Mouse (Mus musculus) embryo, embryonic 11 days (tissue): ENCODE data around the gene Zhx3.

Experiments
- DNase-seq: peaks from one replicate; pipeline ENCODE4 v3.0.0-alpha.2; 2015

Zhx3 gene

DNA sequence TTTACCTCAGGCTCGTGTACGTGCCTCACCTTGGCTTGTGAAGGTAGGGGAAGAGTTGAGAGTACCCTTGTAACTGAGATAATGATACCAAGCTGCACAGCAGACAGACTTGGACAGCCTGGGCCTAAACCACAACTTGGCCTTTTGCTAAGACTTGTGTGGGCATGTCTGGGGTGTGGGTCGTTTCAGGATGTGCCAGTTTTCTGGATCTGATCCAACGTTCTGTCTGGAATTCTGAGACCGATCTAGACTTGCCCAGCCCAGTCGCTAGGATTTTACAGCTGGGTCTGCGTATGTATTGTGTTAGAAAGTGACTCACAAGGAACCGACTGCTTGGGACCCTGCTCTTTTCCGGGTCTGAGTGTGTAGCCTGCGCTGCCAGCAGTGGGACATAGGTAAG is 125.7 kb downstream of the Zhx3 start:
- no peak for DNase-seq

DNA sequence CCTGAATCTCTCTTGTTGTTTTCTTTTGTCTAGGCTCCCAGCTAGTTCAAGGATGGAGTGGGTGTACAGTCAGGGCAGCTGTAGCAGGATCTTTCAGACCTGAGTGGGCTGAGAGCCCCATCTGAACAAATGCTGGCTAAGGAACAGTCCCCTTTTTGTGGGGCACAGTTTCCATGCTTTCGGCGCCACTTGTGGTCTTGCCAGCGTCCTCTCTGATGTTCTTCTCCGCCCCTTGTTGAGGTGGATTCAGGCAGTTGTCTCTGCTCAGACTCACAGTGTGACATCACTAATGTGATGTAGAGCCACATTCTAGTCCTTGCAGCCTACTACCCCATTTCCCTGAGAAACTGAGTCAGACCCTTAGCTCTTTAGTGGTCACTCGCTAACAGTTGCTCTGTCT is 126.2 kb downstream of the Zhx3 start:
- DNase-seq, result no peak

DNA sequence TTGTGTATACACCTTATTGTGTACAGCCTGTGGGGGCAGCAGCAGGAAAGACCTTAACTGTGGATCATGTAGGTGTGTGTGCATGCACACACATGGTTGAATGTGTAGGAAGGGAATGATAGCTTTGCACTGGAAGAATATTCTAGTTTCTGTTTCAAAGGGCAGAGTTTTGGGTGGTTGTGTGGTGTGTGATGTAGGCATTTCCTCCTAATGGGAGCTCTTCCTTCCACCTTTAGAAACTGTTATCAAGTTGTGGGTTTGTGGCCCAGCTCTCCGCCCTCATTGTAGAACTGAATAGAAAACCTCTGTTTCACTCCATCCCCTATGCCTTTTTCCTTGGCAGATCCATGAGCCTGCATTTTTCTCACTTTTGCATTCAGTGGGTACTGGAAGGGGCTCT is 127.3 kb downstream of the Zhx3 start:
- no peak for DNase-seq

DNA sequence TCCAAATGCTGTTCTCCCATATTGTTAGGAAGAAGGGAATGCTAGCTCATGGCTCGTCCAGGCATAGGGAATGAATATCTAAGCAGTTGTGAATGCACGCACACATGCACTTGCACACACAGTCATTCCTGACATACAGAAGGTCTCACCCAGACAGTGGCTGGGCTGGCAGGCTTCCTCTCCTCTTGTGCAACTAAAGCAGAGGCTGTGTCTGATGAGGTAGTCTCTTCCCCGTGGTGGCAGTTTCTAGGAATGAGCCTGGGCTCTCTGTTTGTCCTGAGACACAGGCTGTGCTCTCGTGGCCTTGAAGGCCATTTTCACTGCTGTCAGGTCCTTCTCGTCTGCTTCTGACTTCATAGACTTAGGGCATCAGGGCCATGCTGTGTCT is 128.0 kb downstream of the Zhx3 start:
- DNase-seq, result no peak

DNA sequence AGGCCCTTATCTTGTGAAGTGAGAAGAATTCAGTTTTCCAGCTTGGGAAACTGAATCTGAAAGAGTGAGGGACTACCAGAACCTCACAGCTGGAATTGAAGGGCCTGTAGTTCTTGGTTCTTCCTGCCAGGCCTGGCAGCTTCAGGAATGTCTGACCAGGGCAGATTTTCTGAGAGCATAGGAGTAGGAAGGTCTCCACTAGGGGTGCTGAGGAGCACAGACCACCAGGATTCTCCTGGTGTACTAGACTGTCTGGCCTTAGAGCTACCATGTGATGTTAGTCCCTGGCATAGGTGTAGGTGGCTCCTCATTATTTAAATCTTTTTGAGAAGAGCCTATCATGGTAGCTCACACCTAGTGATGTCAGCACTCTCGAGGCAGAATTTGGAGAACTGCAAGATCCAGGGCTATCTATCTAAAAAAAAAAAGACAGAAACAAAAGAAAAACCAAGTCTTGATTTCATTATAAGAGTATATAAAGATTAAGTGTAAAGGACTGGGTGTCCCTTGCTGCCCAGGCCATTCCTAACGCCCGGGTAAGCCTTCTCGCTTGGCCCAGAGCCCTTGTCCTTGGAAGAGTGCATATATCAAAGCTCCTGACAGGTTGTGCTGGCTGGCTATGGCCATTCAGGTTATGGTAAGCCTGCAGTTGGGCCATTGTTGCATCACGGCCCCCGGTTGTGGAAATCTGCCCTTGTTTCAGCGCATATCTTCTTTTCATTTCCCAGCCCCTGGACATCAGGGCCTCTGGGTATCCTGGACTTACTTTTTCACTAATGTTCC is 128.6 kb downstream of the Zhx3 start:
- peak; percentile 68 for DNase-seq

DNA sequence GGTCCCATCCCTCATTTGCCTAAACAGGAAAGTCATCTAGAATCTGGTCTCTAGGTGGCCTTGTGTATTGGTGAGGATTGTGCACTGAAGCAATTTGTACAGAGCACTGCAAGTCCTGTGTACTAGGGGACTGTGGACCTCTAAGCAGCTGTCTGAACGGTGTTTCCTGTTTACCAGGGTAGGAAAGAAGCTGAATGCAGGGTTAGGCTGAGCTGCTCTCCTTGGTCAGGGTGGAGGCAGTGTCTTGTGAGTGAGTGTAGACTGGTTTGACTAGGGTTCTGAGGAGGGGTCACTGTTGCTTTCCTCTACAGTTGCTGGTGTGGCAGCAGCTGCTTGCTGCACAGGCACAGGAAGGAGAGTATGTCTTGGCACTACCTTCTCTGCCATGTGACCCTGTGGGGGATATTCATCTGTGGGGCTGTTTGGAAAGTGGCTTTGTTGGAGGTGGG is 130.6 kb downstream of the Zhx3 start:
- no peak for DNase-seq

DNA sequence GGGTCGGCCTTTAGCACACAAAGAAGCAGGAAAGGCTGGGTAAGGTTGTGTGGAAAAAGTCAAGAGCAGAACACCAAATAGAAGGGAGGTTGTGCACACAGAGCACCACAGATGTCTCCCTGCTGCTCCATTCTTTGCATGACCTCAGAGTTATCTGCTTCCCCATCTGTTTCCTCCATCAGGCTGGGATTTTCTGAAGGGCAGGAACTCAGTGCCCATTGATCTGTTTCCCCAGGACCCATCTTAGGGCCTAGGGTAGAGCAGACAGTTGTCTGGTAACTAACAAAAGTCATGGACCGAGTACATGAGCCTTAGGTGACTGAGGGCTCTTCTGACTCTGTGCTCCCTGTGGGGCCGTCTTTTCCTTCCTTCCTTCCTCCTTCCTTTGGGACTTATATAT is 131.2 kb downstream of the Zhx3 start:
- no peak for DNase-seq

DNA sequence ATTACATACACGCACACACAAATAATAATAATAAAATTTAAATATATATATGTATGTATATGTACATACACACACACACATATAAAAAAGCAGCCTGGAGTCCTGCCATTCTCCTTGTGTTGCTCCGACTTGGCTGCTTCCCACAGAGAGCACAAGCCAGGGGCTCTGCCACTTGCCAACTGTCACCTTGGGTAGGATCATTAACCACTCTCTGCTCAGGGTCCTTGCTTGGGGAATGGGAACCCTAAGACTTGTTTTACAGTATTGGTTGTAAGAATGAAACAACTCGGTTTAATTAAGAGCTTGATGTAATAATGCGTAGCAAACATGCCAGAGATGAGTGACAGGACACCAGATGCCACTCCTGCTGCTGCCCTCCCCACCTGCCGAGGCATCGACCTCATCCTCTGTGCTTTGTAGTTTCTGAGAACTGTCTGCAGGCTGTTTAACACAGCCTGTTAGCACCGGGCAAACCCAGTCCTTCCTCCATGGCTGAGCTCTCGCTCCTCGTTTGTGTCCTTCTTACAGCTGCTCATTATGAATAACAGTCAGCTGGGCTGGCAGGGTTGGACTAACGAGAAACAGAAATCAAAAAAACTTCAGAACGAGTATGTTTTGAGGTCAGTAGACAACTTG is 132.2 kb downstream of the Zhx3 start:
- no peak for DNase-seq

DNA sequence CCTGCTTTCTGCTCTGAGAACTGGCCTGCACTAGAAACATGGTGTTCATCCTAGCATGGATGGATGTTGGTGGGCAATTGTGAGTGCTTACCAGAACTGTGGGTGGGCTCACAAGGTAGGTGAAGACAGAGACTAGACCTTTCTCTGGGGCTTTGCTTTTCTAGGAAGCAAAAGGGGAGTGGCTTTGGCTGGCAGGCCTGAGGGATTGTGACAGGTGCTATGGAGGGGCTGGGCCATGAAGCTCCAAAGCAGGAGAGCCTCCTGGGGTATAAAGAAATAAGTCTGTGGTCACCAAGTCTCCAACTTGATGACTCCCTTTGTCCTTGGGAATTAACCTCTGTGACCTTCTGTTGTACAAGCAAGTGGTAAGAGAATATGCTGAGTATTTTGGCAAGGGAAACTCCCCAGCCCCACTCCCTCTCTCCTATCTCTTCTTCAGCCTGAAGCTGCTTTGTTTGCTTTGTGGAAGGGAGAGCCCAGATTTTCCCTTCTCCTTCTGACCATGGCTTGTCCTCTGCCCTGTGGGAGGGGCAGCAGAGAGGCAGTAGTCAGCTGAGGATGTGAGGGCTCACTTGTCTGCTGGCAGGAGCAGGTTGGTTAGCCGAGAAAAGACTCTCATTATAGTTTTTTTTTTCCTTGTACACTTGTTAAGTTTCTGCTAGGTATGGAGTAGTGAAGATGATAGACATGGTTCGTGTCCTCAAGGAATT is 133.0 kb downstream of the Zhx3 start:
- DNase-seq, result no peak

DNA sequence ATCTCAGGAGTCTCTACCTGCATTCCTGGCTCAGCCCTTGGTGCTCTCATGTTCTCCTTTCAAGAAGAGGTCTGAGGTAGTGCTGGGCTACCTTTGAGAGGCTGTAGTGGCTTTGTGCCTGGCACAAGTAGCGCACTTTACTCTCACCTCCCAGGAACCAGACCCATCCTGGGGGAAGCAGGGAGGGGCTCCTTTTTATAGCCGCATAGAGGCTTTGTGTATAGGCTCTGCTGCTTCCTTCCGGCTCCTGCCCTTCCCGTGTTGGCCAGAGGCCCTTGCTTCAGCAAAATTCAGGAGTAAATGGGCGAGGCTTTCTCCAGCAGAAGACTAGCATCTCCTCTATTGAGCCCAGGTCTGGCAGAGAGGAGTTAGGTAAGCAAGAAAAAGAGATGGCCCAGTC is 134.4 kb downstream of the Zhx3 start:
- DNase-seq, result no peak

DNA sequence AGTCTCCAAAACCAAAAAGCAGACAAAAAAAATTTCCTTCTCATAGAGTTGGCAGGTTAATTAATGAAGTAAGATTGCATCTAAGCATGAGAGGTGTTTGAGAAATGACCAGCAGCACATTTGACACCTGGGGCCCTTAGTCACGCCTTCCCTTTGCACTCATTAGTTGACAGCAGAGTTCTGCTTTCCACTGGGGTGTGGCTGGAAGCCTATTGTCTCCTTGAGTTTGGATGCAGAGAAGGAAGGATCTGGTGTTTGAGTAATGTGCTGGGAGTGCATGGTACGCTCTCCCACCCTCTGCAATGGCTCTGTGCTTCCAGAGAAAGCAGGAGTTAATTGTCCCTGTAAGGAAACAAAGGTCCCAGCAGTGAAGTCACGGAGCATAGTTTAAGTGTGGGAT is 136.3 kb downstream of the Zhx3 start:
- no peak for DNase-seq

DNA sequence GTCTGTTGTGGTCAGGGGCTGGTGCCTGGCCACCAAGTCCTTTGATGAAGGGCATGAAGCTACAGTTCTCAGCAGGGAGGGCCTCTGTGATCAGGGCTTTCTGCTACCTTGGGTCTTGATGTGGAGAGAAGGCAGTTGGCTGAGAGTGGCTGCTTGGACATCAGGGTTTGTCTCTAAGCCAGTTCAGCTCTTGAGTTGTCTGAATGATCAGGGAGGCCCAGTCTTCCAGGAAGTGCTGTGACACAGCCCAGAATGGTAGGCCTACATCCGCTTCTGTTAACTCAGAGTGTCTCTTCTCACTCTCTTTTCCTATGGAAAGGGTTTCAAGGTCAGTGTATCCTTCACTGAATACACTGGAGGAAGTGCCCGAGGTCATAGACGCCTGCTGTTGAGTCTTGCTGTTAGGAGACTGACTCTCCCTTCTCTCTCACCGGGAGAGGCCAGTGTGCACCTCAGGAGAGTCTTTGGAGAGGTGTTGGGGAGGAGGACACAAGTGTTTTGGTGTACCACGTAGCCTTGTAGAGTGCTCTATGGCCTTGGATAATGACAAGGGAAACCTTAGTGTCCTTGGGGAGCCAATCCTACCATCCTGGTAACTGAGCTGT is 137.0 kb downstream of the Zhx3 start:
- no peak for DNase-seq

DNA sequence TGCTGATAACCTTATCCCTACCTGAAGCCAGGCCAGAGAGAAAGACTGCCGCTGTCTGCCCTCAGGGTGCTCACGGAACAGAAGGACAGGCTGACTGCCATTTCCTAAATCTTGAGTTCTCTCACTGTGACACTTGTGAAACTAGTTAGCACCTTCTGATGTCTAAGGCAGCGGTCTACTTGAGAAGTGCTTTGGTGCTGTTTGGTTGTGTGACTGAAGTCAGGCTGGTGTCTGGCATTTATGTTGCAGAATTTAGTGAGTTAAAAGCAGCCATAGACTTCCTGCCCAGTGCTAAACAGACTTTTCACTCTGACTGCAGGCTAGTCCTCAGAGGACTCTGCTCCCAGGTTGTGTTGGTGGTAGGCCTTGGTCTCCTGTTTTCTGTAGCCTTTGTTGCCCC is 138.5 kb downstream of the Zhx3 start:
- DNase-seq, result no peak

DNA sequence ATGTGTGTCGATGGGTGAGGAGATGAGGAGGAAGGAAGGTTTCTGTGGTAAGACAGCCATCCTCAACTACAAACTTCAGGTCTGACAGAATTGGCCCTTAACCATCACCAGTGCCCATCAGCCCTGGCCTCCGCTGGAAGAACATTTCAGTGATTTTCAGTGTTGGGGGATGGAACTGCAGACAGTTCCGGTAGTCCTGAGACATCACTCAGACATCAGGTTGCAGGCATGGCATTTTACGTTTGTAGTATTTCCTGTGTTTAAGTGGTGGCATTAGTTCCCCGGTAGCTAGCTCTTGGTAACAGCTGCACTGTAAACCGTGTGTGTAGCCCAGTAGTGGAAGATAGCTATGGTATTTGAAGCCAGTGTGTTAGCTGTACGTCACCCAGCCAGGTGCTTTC is 139.7 kb downstream of the Zhx3 start:
- no peak for DNase-seq

DNA sequence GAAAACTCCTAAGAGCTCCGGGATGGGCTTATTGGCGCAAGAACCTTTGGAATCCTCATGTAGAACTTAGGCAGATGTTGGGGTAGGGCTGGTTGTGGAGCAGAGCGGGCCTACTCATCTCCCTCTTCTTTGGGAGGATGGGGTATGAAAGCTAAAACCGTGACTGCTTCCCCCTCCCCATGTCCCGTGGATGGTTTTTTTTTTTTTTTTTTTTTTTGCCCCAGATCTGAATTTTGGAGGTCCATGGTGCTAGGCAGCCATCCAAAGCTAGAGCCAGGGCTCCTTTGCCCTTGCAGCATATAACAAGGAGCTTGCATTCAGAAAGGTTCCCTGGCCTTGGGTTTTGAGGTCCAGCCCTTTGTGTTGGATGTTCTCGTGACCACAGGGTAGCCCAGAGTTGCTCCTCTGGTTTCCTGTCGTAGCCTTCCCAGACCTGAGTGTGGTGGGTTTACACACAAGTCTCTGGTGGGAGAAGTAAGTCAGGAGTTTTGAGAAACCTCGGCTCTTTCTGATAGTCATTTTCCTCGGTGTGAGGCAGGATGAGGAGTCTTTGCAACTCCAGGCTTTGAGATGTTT is 140.3 kb downstream of the Zhx3 start:
- no peak for DNase-seq

DNA sequence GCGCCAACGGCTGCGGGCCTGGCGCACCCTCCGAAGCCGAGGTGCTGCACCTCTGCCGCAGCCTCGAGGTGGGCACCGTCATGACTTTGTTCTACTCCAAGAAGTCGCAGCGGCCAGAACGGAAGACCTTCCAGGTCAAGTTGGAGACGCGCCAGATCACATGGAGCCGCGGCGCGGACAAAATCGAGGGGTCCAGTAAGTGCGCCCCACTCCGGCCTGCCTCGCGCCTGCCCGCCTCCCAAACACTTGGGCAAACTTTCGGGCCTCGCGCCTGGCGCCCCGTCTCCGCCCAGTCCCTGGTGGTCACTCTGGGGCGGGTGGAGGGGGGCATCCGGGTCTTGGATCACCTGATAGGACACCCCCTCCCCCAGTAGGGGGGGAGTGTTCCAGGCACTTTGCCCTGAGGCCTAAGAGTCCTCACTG is 140.9 kb downstream of the Zhx3 start:
- DNase-seq, result peak; percentile 75

DNA sequence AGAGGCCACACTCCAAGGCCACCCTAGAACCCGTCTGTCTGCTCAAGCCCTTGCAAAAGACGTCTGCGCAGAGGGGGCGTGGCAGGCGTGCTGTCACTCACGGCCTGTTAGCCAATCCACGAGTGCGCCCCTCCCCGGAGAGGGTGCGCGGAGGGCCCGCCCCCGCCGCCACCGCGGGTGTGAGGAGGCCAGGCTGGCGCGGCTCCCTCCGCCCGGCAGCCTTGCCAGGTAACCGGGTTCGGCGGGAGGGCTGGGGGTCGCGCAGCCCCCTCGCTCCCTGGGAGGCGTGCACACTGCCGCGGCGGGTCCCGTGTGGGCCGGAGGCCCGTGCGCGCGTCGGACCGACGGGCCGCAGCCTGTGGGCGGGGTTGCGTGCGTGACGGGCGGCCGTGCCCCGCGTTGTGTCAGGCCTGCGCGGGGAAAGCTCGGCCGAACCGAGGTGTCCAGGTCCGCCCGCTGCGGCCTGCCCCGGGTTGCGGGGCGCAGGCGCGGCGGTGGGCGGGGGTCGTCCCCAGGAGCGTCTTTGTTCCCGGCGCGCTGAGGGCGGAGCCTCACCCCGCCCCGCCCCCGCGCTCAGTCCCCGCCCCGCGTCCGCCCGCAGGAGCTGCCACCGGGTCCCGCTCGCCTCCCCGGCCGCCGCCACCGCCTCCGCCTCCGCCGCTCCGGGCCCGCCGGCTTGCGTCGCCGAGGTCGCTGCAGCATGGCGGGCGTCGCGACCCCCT is 141.5 kb downstream of the Zhx3 start, which contains the start of gene Plcg1:
Gene Plcg1 (plus strand): TSS at position 184 of the 722 bp plus-strand sequence.
- DNase-seq, result peak; percentile 97

DNA sequence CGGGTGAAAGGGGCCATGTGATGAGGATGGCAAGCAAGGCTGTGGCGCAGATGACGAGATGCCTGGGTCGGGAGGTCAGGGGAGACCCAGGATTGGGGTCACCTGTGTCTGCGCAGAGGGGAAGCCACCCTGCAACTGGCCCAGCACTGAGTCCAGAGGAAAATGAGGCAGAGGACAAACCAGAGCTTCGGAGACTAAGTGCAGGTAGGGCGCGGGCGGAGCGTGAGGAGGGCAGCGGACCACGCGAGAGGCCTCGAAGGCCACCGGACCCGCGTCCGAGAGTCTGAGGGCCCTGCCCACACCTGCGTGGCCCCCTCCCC is 142.0 kb downstream of the Zhx3 start:
- no peak for DNase-seq

DNA sequence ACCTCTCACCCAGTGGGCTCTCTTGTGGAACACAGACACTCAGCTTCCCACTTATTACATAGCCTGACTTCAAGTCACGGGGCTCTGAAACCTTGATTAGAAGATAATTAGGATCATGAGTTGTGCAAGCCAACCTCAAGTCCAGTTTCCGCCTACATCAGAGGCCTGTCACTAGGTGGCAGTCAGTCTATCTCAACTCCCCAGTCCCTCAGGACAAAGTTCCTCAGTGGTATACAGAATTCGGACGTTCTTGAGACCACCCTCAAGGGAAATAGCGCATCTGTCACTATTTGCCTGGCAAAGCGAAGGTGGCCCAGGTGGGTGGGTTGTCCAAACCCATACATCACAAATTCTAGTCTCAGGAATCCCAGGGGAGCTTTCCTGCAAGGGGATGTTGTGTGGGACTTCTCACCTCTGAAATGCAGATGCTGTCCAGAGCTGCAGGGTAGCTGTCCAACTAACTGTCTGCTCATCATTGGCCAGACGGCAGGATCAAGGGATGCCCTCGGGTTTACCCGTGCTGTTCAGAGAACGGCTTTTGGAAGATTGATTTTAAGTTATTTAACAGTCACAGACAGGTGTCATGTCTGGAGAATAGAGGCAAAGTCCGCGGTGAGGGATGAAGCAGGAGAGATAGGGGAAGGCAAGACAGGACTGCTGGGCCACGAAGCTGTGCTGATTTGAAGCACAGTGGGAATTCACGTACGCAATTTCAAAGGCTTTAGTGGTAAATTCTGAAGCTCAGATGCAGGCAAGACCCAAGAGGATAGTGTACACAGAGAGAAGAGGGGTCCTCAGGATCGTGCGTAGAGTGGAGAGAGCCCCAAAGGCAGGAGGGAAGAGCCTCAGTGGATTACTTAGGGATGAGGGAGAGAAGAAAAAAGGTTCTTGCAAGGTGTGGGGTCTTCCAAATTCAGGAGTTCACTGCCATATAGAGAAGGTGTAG is 142.7 kb downstream of the Zhx3 start:
- peak; percentile 36 for DNase-seq

DNA sequence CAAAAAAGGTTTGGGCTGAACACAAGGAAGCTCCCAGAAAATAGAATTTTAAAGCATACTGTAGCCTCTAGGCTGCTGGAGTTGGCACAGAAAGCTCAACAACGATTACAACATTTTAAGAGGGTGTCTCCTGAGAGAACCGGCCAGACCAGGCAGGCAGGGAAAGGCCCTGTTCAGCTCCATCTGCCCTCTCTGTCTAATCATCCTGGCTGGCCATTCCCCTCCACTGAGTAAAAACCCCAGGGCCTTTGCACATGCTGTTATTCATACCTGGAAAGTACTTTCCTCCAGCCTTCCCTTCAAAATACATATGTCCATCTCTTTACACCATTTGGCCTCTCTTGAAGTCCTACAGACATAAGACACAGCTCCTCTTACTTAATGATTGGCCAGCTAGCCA is 143.4 kb downstream of the Zhx3 start:
- DNase-seq, result no peak

DNA sequence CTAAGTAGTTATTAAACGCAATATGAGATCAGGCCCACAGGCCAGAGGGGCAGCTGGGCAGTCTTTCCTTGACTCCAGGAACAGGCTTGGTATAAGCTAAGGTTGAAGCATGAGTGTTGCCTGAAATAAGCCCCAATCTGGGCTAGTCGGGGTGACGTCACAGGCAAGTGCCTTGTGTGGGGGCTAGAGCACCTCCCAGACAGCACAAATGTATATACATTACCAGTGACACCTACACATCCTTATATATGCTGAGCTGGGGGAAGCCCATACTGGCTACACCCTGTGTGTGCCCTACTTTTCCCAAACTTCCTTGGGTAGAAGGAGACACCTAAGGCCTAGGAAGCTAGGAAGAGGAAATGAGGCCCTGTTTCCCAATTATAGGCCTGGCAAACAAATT is 143.8 kb downstream of the Zhx3 start:
- no peak for DNase-seq
